Mouse (Mus musculus) neutrophil, adult 65 days (primary cell): ENCODE data around the gene Fuk. TPM values are rescaled to one million over a fixed set of nuclear protein-coding genes. Genes with fewer than 3 reads are reported as not detected.

Experiments
- total RNA-seq: library from RNA; stranded (reverse); gene quantifications from 2 replicates; pipeline ENCODE4 v1.2.4, GENCODE M21; 2023

Fuk gene
- total RNA-seq: 7.5 and 8.5 TPM in 2 replicates

GRCm38 (mm10) chr8:110901839-110902578, at the start of gene Fuk:
Gene Fuk, minus strand, starts transcription at chr8:110902488.

GRCm38 (mm10) chr8:110919341-110920031, 17.2 kb upstream of the Fuk start, which contains the start of gene St3gal2:
Gene St3gal2, plus strand, starts transcription at chr8:110919922.

GRCm38 (mm10) chr8:110846405-110847170, 55.7 kb downstream of the Fuk start, which contains the start of the genes Cog4 and Sf3b3:
Gene Cog4, plus strand, starts transcription at chr8:110846600.
Gene Sf3b3, minus strand, starts transcription at chr8:110846787.

Other genes with a start within 250 kb of the Fuk start
- gene Mtss1l, start 181.0 kb downstream of the Fuk start, total RNA-seq: 0.54 and 1.00 TPM in 2 replicates
- gene Il34, start 96.6 kb downstream of the Fuk start, total RNA-seq: not detected in 2 replicates
- gene Cog4, start 55.9 kb downstream of the Fuk start, total RNA-seq: 31.1 and 42.8 TPM in 2 replicates
- gene Sf3b3, start 55.7 kb downstream of the Fuk start, total RNA-seq: 53.5 and 66.2 TPM in 2 replicates
- 31.8 and 34.4 TPM in 2 replicates for gene St3gal2, start 17.4 kb upstream of the Fuk start, total RNA-seq
- gene Ddx19a, start 95.3 kb upstream of the Fuk start, total RNA-seq: 31.7 and 33.6 TPM in 2 replicates
- gene Ddx19b, start 129.3 kb upstream of the Fuk start, total RNA-seq: 6.4 and 9.7 TPM in 2 replicates
- gene Aars, start 130.7 kb upstream of the Fuk start, total RNA-seq: 25.9 and 32.6 TPM in 2 replicates
- gene Exosc6, start 153.9 kb upstream of the Fuk start, total RNA-seq: 0.50 and 4.2 TPM in 2 replicates
- gene Clec18a, start 189.9 kb upstream of the Fuk start, total RNA-seq: not detected in 2 replicates
- gene Pdpr, start 192.1 kb upstream of the Fuk start, total RNA-seq: 8.6 and 17.3 TPM in 2 replicates